Mouse (Mus musculus) heart, embryonic 12.5 days (tissue): ENCODE measurements at regions not wholly inside any gene's neighbourhood (a gene's known extent, or its start where the extent isn't known, plus 50 kb on each side); places are given as distances from the start of the nearest gene placed in this dataset.

Experiments
- ATAC-seq: fragments of 200-750 bp; cut with Nextera tagmentation; 2 replicates; pipeline ENCODE4 v1.8.0; 2017; ENCODE audit warnings: moderate TSS enrichment, moderate library complexity; ENCODE audit not compliant: insufficient number of reproducible peaks, low FRiP score
- H3K27ac ChIP-seq: fragments of 300-500 bp; sonication (generic); 2 replicates; pipeline ENCODE4 v1.5.1; 2016; ENCODE audit warnings: mild to moderate bottlenecking, moderate library complexity; ENCODE audit not compliant: poor library complexity, severe bottlenecking
- H3K27me3 ChIP-seq: fragments of 300-500 bp; sonication (generic); replicated peaks from 2 replicates; pipeline ENCODE4 v1.6.1; 2016; ENCODE audit warnings: mild to moderate bottlenecking, moderate library complexity
- H3K36me3 ChIP-seq: fragments of 300-500 bp; sonication (generic); 2 replicates; pipeline ENCODE4 v1.6.1; 2016; ENCODE audit warnings: mild to moderate bottlenecking, moderate library complexity
- H3K4me1 ChIP-seq: fragments of 300-500 bp; sonication (generic); replicated peaks from 2 replicates; pipeline ENCODE4 v1.6.1; 2016; ENCODE audit warnings: mild to moderate bottlenecking
- H3K4me2 ChIP-seq: fragments of 300-500 bp; sonication (generic); 2 replicates; pipeline ENCODE4 v1.6.1; 2016; ENCODE audit warnings: mild to moderate bottlenecking, moderate library complexity
- H3K4me3 ChIP-seq: fragments of 300-500 bp; sonication (generic); 2 replicates; pipeline ENCODE4 v1.5.1; 2016; ENCODE audit warnings: mild to moderate bottlenecking
- H3K9ac ChIP-seq: fragments of 300-500 bp; sonication (generic); 2 replicates; pipeline ENCODE4 v1.6.1; 2016; ENCODE audit warnings: mild to moderate bottlenecking, moderate library complexity
- H3K9me3 ChIP-seq: fragments of 300-500 bp; sonication (generic); replicated peaks from 2 replicates; pipeline ENCODE4 v1.6.1; 2016; ENCODE audit warnings: mild to moderate bottlenecking, moderate library complexity
- WGBS: fragments of 180-500 bp; shearing (Covaris S2); methylation state at CpG from one replicate; pipeline ENCODE4 v1.1.7; 2016; 5-methylcytosine and 5-hydroxymethylcytosine counted together

- Histone ChIP-seq H3K27me3 (no peaks in the 10 kb centered on the region), H3K27ac (no peak overlapping the region), H3K9me3 (no peaks in the 10 kb centered on the region), H3K4me2 (no peak overlapping the region), H3K4me1 (no peaks in the 10 kb centered on the region), H3K36me3 (no peaks in the 10 kb centered on the region), H3K9ac (no peak overlapping the region), H3K4me3 (no peak overlapping the region)
- WGBS = 80% methylated on average over 4 of the region's 4 CpGs
- ATAC-seq = no peak
These were observed 225.9 kb upstream of the 3110018I06Rik start for GRCm38 (mm10) chr12:107262516-107262915.

DNA sequence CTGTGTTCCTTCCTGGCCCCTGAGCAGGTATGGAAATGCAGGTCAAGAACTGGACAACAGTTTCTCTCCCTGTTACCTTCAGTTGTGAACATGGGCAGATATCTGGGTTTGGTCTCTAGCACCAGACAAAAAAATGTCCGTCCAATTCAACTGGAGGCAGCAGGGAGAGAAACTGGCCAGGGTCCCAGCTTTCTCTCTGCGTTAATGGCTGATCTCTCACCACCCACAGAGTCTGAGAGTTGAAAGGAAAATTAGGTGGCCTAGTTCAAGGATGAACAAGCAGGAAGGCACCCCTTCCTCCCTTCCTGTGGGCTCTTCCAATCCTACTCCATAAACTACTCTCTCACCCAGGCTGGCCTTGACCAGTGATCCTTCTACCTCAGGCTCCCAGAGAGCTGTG lies 221.7 kb upstream of the 3110018I06Rik start:
- H3K4me1 ChIP-seq = no peaks in the 10 kb centered on the region
- 0 out of 2 replicates have a peak, but pooled peaks cover 4% of the 10 kb centered on the region for H3K9me3 ChIP-seq
- no peak overlapping the region for H3K9ac ChIP-seq
- H3K4me2 ChIP-seq = no peak overlapping the region
- H3K27me3 ChIP-seq = no peaks in the 10 kb centered on the region; the same call in 1 of the 2 replicates
- no peak overlapping the region for H3K4me3 ChIP-seq
- WGBS = 69% methylated on average over 2 of the region's 2 CpGs
- no peak for ATAC-seq
- no peaks in the 10 kb centered on the region for H3K36me3 ChIP-seq
- H3K27ac ChIP-seq = no peak overlapping the region

- H3K9me3 ChIP-seq = no peaks in the 10 kb centered on the region
- H3K4me1 ChIP-seq = no peaks in the 10 kb centered on the region
- H3K27ac ChIP-seq = no peak overlapping the region
- WGBS = 68% methylated on average over 9 of the region's 9 CpGs
- no peaks in the 10 kb centered on the region for H3K36me3 ChIP-seq
- no peak overlapping the region for H3K4me3 ChIP-seq
- H3K9ac ChIP-seq = no peak overlapping the region
- H3K27me3 ChIP-seq = no peaks in the 10 kb centered on the region
- no peak overlapping the region for H3K4me2 ChIP-seq
- ATAC-seq = no peak
These were observed 202.8 kb upstream of the 3110018I06Rik start for GRCm38 (mm10) chr12:107285622-107286021.

DNA sequence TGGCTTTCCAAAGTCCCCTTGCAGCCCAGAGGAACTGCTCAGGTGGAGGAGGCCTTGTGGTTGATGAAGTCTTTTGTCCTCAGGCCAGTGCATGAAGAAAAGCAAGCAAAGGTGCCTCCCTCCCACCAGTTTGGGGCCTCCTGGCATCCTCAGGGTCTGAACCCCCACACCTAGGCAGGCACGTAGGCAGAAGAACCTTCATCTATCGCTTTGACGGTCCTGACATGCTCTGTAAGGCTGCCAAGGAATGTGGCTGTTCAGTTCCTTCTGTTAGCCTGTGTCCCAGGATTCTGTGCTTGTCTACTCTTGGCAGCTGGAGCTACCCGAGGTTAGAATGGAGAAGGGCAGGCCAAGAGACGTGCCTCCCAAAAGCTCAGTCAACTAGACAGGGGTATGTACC lies 197.1 kb upstream of the 3110018I06Rik start:
- H3K27me3 ChIP-seq = no peaks in the 10 kb centered on the region
- no peak overlapping the region for H3K9ac ChIP-seq
- no peak for ATAC-seq
- H3K9me3 ChIP-seq = no peaks in the 10 kb centered on the region
- 81% methylated on average over 5 of the region's 5 CpGs for WGBS
- H3K4me1 ChIP-seq = no peaks in the 10 kb centered on the region
- H3K36me3 ChIP-seq = no peaks in the 10 kb centered on the region
- no peak overlapping the region for H3K27ac ChIP-seq
- no peak overlapping the region for H3K4me3 ChIP-seq
- H3K4me2 ChIP-seq = no peak overlapping the region

GRCm38 (mm10) chr12:107307094-107307740 lies 181.2 kb upstream of the 3110018I06Rik start:
- WGBS = 18% methylated on average over 15 of the region's 15 CpGs
- Histone ChIP-seq H3K9me3 (no peaks in the 10 kb centered on the region), H3K4me3 (no peak overlapping the region), H3K27ac (no peak overlapping the region), H3K9ac (no peak overlapping the region), H3K27me3 (0 out of 2 replicates have a peak, but pooled peaks cover 2% of the 10 kb centered on the region), H3K36me3 (no peaks in the 10 kb centered on the region), H3K4me2 (no peak overlapping the region), H3K4me1 (0 out of 2 replicates have a peak, but pooled peaks cover 7% of the 10 kb centered on the region)
- ATAC-seq = no peak

GRCm38 (mm10) chr12:107315446-107315845 lies 173.0 kb upstream of the 3110018I06Rik start:
- no peak for ATAC-seq

DNA sequence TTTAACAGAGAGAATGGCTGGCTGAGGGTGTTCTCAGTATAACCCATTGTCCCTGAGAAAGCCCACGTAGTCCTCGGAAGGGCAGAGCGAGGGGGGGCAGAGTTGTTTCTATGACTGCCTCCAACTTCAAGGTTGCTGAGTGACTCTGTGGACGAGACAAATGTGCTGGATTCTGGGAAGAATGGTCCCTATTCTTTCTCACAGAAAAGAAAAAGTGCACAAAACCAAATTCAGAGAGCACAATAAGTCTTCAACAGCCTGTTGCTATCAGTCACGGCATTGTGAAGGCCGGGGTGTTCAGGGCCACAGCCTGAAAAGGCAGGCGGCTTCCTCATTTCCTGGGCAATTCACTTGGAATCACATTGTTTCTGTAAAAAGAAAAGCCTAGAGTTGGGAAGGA lies 165.6 kb upstream of the 3110018I06Rik start:
- Histone ChIP-seq H3K4me3 (no peak overlapping the region), H3K27me3 (no peaks in the 10 kb centered on the region), H3K9me3 (no peaks in the 10 kb centered on the region), H3K27ac (no peak overlapping the region), H3K4me1 (no peaks in the 10 kb centered on the region), H3K9ac (no peak overlapping the region), H3K4me2 (no peak overlapping the region), H3K36me3 (no peaks in the 10 kb centered on the region)
- WGBS = 78% methylated on average over 7 of the region's 7 CpGs
- no peak for ATAC-seq

More at GRCm38 (mm10) chr12:107315446-107315845, 173.0 kb upstream of the 3110018I06Rik start:
- Histone ChIP-seq H3K27ac (no peak overlapping the region), H3K4me2 (no peak overlapping the region), H3K4me1 (no peaks in the 10 kb centered on the region), H3K36me3 (no peaks in the 10 kb centered on the region), H3K9ac (no peak overlapping the region), H3K4me3 (no peak overlapping the region), H3K9me3 (no peaks in the 10 kb centered on the region), H3K27me3 (no peaks in the 10 kb centered on the region)
- 88% methylated on average over 4 of the region's 4 CpGs for WGBS

DNA sequence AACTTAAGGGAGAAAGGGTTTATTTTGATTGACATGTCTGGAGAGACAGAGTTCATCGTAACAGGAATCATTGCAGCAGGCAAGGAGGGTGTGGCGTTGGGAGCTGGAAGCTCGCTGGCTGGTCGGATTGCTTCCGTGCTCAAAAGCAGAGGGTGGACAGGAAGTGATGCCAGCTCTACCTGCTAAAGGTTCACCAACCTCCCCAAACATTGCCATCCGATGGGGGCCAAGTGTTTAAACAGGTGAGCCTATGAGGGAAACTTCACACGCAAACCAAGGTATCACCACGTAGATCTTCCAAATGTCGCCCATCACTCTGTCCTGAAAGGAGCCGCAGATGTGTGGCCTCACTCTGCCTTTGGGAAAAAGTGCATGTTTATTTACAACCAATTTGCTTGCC lies 162.3 kb upstream of the 3110018I06Rik start:
- ATAC-seq = no peak
- H3K4me2 ChIP-seq = no peak overlapping the region

GRCm38 (mm10) chr12:107327107-107327770 lies 161.2 kb upstream of the 3110018I06Rik start:
- Histone ChIP-seq H3K9me3 (no peaks in the 10 kb centered on the region), H3K4me3 (no peak overlapping the region), H3K4me1 (no peaks in the 10 kb centered on the region), H3K27me3 (no peaks in the 10 kb centered on the region), H3K9ac (no peak overlapping the region), H3K27ac (no peak overlapping the region), H3K36me3 (no peaks in the 10 kb centered on the region), H3K4me2 (no peak overlapping the region)
- WGBS = 71% methylated on average over 9 of the region's 9 CpGs
- no peak for ATAC-seq

More for the DNA sequence above, 162.3 kb upstream of the 3110018I06Rik start:
- WGBS = 92% methylated on average over 10 of the region's 10 CpGs
- Histone ChIP-seq H3K4me1 (no peaks in the 10 kb centered on the region), H3K9ac (no peak overlapping the region), H3K27me3 (no peaks in the 10 kb centered on the region), H3K27ac (no peak overlapping the region), H3K36me3 (no peaks in the 10 kb centered on the region), H3K9me3 (no peaks in the 10 kb centered on the region), H3K4me3 (no peak overlapping the region)

DNA sequence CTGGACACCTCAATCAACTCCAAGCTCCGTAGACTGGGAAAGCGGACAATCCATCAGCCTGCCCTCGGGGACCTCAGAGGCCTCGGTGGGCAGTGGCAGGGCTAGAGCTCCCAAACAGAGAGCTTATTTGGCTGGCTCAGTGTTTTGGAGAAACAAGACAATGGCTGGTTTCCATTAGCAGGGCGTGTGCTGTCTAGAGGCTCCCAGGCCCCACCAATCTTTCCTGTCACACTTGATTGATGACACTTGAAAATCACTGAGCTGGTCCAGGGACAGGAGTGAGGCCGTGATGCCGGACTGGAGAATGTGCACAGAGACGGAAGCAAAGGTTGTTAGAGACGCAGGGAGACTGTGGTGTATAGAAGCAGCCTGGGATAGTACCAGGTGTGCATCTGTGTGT lies 159.4 kb upstream of the 3110018I06Rik start:
- Histone ChIP-seq H3K4me2 (no peak overlapping the region), H3K27me3 (no peaks in the 10 kb centered on the region), H3K36me3 (no peaks in the 10 kb centered on the region), H3K4me1 (no peaks in the 10 kb centered on the region), H3K27ac (no peak overlapping the region), H3K9me3 (no peaks in the 10 kb centered on the region), H3K9ac (no peak overlapping the region), H3K4me3 (no peak overlapping the region)
- WGBS = 31% methylated on average over 9 of the region's 9 CpGs
- ATAC-seq = no peak

DNA sequence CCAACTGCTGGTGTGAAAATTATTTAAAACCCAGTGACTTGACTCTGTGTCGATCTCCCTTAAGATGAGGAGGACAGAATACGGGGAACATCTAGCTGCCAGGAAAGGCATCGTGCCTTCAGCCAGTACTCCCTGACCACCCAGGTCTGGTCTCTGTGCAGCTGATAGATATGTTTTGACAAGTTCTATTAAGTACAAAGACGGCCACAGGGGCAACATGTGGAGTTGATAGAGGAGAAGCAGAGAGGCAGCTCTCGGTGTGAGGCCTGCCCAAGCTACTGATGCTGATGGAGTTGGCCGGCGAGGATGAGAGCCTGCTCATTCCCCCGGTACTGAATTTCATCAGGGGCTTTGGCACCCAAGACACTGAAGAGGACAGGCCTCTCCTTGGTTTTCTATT lies 154.1 kb upstream of the 3110018I06Rik start:
- Histone ChIP-seq H3K4me2 (no peak overlapping the region), H3K27me3 (no peaks in the 10 kb centered on the region), H3K9me3 (no peaks in the 10 kb centered on the region), H3K4me3 (no peak overlapping the region), H3K27ac (no peak overlapping the region), H3K36me3 (no peaks in the 10 kb centered on the region), H3K4me1 (no peaks in the 10 kb centered on the region), H3K9ac (no peak overlapping the region)
- ATAC-seq = no peak
- WGBS = 68% methylated on average over 8 of the region's 8 CpGs
